Comparison of ENCODE assay signal across 11 mouse cellular contexts in the genomic region with DNA sequence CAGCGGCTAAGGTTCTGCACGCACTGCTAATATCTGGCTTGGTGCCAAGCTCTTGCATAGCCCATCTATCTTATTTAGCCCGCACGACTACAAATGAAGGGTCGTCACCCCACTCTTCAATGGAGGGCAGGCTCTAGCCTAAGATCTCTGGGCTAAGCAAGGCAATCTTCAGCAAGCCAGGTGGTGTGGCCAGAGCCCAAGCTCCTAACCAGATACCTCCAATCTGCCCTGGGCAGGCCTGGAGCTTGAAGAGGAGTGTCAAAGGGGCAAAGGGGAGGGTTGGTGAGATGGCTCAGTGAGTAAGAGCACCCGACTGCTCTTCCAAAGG. TPM values are rescaled to one million over a fixed set of nuclear protein-coding genes. Genes with fewer than 3 reads are reported as not detected.
DNase-seq lines count a peak whose midpoint lies in the region; ATAC-seq and TF ChIP-seq lines count a peak whose summit lies in the region.
"Had no signal": no experiment of that assay in that cellular context is flagged by ENCODE, and none has a peak within 500 bp of the region (broad histone marks: within the 10 kb centered on the region; RNA-seq: fewer than 3 reads in every experiment).

No protein-coding gene starts in this region.

- peak; percentile 5; the same call in 1 of the 2 replicates for ATAC-seq in heart, embryonic 11.5 days (replicated peaks; ENCODE audit: insufficient number of reproducible peaks, low FRiP score, low TSS enrichment)
- ATAC-seq in hindbrain, embryonic 12.5 days (ENCODE audit: low FRiP score) = no peak

- intact Hi-C loops in heart, postnatal 10 days (cut with DNase I) = no loop called here
- intact Hi-C loops in heart, adult 2 months (cut with DNase I) = no loop called here

- no peaks in the 10 kb centered on the region for H3K79me2 ChIP-seq in heart, adult 2 months (replicated peaks; ENCODE audit: control insufficient read depth, insufficient read depth, low read length)

- no peaks in the 10 kb centered on the region for H3K27me3 ChIP-seq in heart, embryonic 11.5 days (ENCODE audit: control insufficient read depth, insufficient read depth, low read length)
- no peaks in the 10 kb centered on the region for H3K27me3 ChIP-seq in hindbrain, embryonic 12.5 days
- H3K27me3 ChIP-seq in midbrain, embryonic 10.5 days (ENCODE audit: low read depth, poor library complexity, severe bottlenecking) = no peaks in the 10 kb centered on the region
- no peaks in the 10 kb centered on the region for H3K27me3 ChIP-seq in heart, adult 2 months (ENCODE audit: control insufficient read depth, insufficient read depth, low read length)
- H3K27me3 ChIP-seq: CH12.LX; heart, embryonic 15.5 days had no signal

- no peaks in the 10 kb centered on the region for H3K36me3 ChIP-seq in heart, embryonic 11.5 days (ENCODE audit: control insufficient read depth, insufficient read depth, low read length)
- no peaks in the 10 kb centered on the region for H3K36me3 ChIP-seq in hindbrain, embryonic 12.5 days
- peaks cover 28% of the 10 kb centered on the region for H3K36me3 ChIP-seq in midbrain, embryonic 10.5 days
- no peaks in the 10 kb centered on the region for H3K36me3 ChIP-seq in heart, adult 2 months (ENCODE audit: control insufficient read depth, insufficient read depth, low read length)
- H3K36me3 ChIP-seq: heart, embryonic 15.5 days had no signal

- TF ChIP-seq EP300 in heart, adult 2 months (IDR thresholded peaks at IDR 0.05; ENCODE audit: insufficient read depth, low read depth, low read length) = no peak

- no peak overlapping the region for H3K27ac ChIP-seq in heart, embryonic 11.5 days (ENCODE audit: low read depth, low read length)
- peak overlapping the region; percentile 52 for H3K27ac ChIP-seq in hindbrain, embryonic 12.5 days
- H3K27ac ChIP-seq in midbrain, embryonic 10.5 days (replicated peaks) = peak overlapping the region; percentile 80; the same call in 1 of the 2 replicates
- no peak overlapping the region for H3K27ac ChIP-seq in heart, adult 2 months
- H3K27ac ChIP-seq: heart, embryonic 15.5 days had no signal

- WGBS in heart, embryonic 11.5 days (ENCODE audit: insufficient replicate concordance) = 29% methylated on average over 6 of the region's 6 CpGs
- WGBS in hindbrain, embryonic 12.5 days = 20% methylated on average over 6 of the region's 6 CpGs
- WGBS in midbrain, embryonic 10.5 days = 71% methylated on average over 6 of the region's 6 CpGs
- WGBS in heart, adult 2 months = 23% methylated on average over 6 of the region's 6 CpGs

- H3K4me2 ChIP-seq in heart, embryonic 11.5 days = no peak overlapping the region
- no peak overlapping the region for H3K4me2 ChIP-seq in hindbrain, embryonic 12.5 days (replicated peaks)
- H3K4me2 ChIP-seq: heart, embryonic 15.5 days had no signal

- no peak for DNase-seq in heart, postnatal 10 days
- DNase-seq in embryo, embryonic 10.5 days (ENCODE audit: low spot score) = peak; percentile 58
- DNase-seq in midbrain, embryonic 10.5 days (ENCODE audit: low spot score) = no peak
- DNase-seq in layer of hippocampus, adult 9-11 months = no peak
- DNase-seq in lung, postnatal 25 days (ENCODE audit: low spot score) = no peak
- DNase-seq in heart, adult 2 months = no peak

- TF ChIP-seq CTCF in heart, adult 2 months (IDR thresholded peaks at IDR 0.05) = no peak

- peaks cover 9% of the 10 kb centered on the region for H3K4me1 ChIP-seq in heart, embryonic 11.5 days (ENCODE audit: control insufficient read depth, insufficient read depth, low read length)
- peaks cover 77% of the 10 kb centered on the region for H3K4me1 ChIP-seq in hindbrain, embryonic 12.5 days
- peaks cover 93% of the 10 kb centered on the region for H3K4me1 ChIP-seq in midbrain, embryonic 10.5 days
- no peaks in the 10 kb centered on the region for H3K4me1 ChIP-seq in heart, adult 2 months (ENCODE audit: control insufficient read depth, insufficient read depth, low read length)

- no peak overlapping the region for H3K9ac ChIP-seq in heart, embryonic 11.5 days (ENCODE audit: low read depth, low read length)
- no peak overlapping the region for H3K9ac ChIP-seq in hindbrain, embryonic 12.5 days
- H3K9ac ChIP-seq in heart, adult 2 months (ENCODE audit: low read depth, low read length) = no peak overlapping the region
- H3K9ac ChIP-seq: heart, embryonic 15.5 days had no signal

- H3K4me3 ChIP-seq in heart, embryonic 11.5 days (ENCODE audit: low read depth, low read length) = no peak overlapping the region
- no peak overlapping the region for H3K4me3 ChIP-seq in hindbrain, embryonic 12.5 days
- H3K4me3 ChIP-seq in midbrain, embryonic 10.5 days = no peak overlapping the region
- no peak overlapping the region for H3K4me3 ChIP-seq in heart, adult 2 months
- H3K4me3 ChIP-seq: heart, embryonic 15.5 days had no signal

- TF ChIP-seq POLR2A in heart, adult 2 months (IDR thresholded peaks at IDR 0.05; ENCODE audit: insufficient read depth, low read depth, low read length) = no peak

- no peaks in the 10 kb centered on the region for H3K9me3 ChIP-seq in heart, embryonic 11.5 days (replicated peaks; ENCODE audit: control insufficient read depth, low read length)
- H3K9me3 ChIP-seq in hindbrain, embryonic 12.5 days (replicated peaks) = no peaks in the 10 kb centered on the region
- H3K9me3 ChIP-seq in midbrain, embryonic 10.5 days (replicated peaks) = no peaks in the 10 kb centered on the region
- H3K9me3 ChIP-seq: heart, embryonic 15.5 days had no signal

RNA-seq across cellular contexts. Expression of a gene that starts 20.9 kb away (rescaled TPM):
- polyA plus RNA-seq in heart, embryonic 11.5 days (2014; fragmentation: Nextera tagmentation; extraction: Ambion mirVana) = 1.5 and 1.9 TPM in 2 replicates
- total RNA-seq in heart, postnatal 10 days (2021) = 1 to 10 TPM; 6.3 to 7.7 TPM
- 13.9 and 16.2 TPM in 2 replicates for polyA plus RNA-seq in hindbrain, embryonic 12.5 days (2016; fragmentation: Nextera tagmentation; extraction: Ambion mirVana)
- 5.1 and 5.9 TPM in 2 replicates for polyA plus RNA-seq in midbrain, embryonic 10.5 days (2016; fragmentation: Nextera tagmentation; extraction: Ambion mirVana)
- 1 to 10 TPM; 5.6 to 7.0 TPM for total RNA-seq in heart, adult 2 months (2021)
- 16.7 and 26.2 TPM in 2 replicates for polyA plus RNA-seq in heart, adult 2 months (2012; rRNA removed)
- polyA plus RNA-seq: liver, embryonic 16.5 days had no signal

Comparison
In these comparisons a context has a peak if more than half of its experiments do, and no peak if none do; other contexts are left out.
1. H3K27ac ChIP-seq: peak in hindbrain, embryonic 12.5 days (single experiment) and midbrain, embryonic 10.5 days (single experiment); none in heart, embryonic 11.5 days (single experiment) and heart, adult 2 months (single experiment).